ENCODE assay signal across 22 mouse cellular contexts in the genomic region with DNA sequence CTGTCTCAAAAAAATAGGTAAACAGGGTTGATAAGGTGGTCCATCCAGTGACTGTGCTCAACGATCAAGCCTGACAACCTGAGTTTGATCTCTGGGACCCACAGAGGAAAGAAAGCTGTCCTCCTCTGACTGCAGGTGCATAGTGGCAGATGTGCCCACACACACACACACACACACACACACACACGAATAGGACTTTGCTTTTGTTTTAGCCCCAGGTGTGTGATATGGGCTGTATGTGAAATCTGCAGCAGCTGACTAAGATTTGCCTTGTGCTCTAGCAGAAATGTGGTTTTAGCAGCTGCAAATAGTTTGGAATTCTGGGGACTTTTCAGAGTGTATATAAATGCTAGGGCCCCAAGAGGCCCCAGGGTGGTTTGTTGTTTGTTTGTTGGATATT. TPM values are rescaled to one million over a fixed set of nuclear protein-coding genes. Genes with fewer than 3 reads are reported as not detected.
"Had no signal": no experiment of that assay in that cellular context is flagged by ENCODE, and none has a peak within 500 bp of the region (broad histone marks: within the 10 kb centered on the region; RNA-seq: fewer than 3 reads in every experiment).

No protein-coding gene starts in this region.

- H3K4me3 ChIP-seq: layer of hippocampus, adult 2 months; left cerebral cortex, adult 2 months; liver, embryonic 13.5 days; megakaryocyte, embryonic 14.5 days; midbrain, embryonic 10.5 days; midbrain, embryonic 13.5 days; myocyte; neural tube, embryonic 13.5 days had no signal

- H3K36me3 ChIP-seq: liver, embryonic 13.5 days; midbrain, embryonic 10.5 days; midbrain, embryonic 13.5 days; neural tube, embryonic 13.5 days had no signal

- ATAC-seq: intestine, embryonic 16.5 days; midbrain, embryonic 13.5 days; midbrain, embryonic 16.5 days had no signal

- H3K4me2 ChIP-seq: liver, embryonic 13.5 days; midbrain, embryonic 13.5 days; neural tube, embryonic 13.5 days had no signal

- H3K27ac ChIP-seq: kidney, postnatal 0 days; layer of hippocampus, adult 2 months; left cerebral cortex, adult 2 months; liver, embryonic 13.5 days; macrophage; midbrain, embryonic 10.5 days; midbrain, embryonic 13.5 days; neural tube, embryonic 13.5 days had no signal

- H3K9ac ChIP-seq: liver, embryonic 13.5 days; midbrain, embryonic 13.5 days; neural tube, embryonic 13.5 days had no signal

- H3K9me3 ChIP-seq: liver, embryonic 13.5 days; midbrain, embryonic 10.5 days; neural tube, embryonic 13.5 days had no signal

- H3K27me3 ChIP-seq: liver, embryonic 13.5 days; midbrain, embryonic 13.5 days; neural tube, embryonic 13.5 days had no signal

- DNase-seq: kidney, adult 18-20 months; kidney, adult 9 months; kidney, postnatal 25 days; layer of hippocampus, adult 9-11 months; liver, embryonic 13.5 days; lung, adult 2 months; lung, postnatal 14 days; retina, postnatal 1 day; right cerebral cortex, postnatal 25 days had no signal

- H3K4me1 ChIP-seq: liver, embryonic 13.5 days; midbrain, embryonic 10.5 days; midbrain, embryonic 13.5 days; neural tube, embryonic 13.5 days had no signal

RNA-seq across cellular contexts. Expression of a gene that starts 23.4 kb away (rescaled TPM):
- total RNA-seq: liver, adult 2 months; monocyte, adult 5-6 weeks had no signal
- polyA plus RNA-seq: macrophage had no signal
